Mouse (Mus musculus) C2C12 (cell line): ENCODE data around the gene Ppp4r2.

ENCODE experiments used
- CEBPB ChIP-seq: IDR thresholded peaks from one replicate; pipeline ENCODE4 v1.6.1; 2011; ENCODE audit warnings: low read depth, mild to moderate bottlenecking, control low read depth, moderate library complexity
- CTCF ChIP-seq: IDR thresholded peaks from one replicate; pipeline ENCODE4 v1.5.1; 2011; ENCODE audit not compliant: control insufficient read depth, insufficient read depth, insufficient read length
- MAX ChIP-seq: IDR thresholded peaks from one replicate; pipeline ENCODE4 v1.6.1; 2011; ENCODE audit warnings: mild to moderate bottlenecking, control low read depth
- MYOG ChIP-seq: IDR thresholded peaks from one replicate; pipeline ENCODE4 v1.6.1; 2011; ENCODE audit not compliant: control insufficient read depth, insufficient read length; ENCODE audit errors: extremely low read depth

- TF ChIP-seq CTCF = no peak
- TF ChIP-seq CEBPB = no peak
- no peak for TF ChIP-seq MYOG
- TF ChIP-seq MAX = no peak
These were observed 51.3 kb downstream of the Ppp4r2 start for GRCm38 (mm10) chr6:100884594-100885225.
